Mouse (Mus musculus): Measurements from ENCODE around the gene Fam78b. TPM values are rescaled to one million over a fixed set of nuclear protein-coding genes. Genes with fewer than 3 reads are reported as not detected.

The Fam78b gene
- polyA plus RNA-seq, 1 experiment from 2014 or later, result 0.45 TPM

DNA sequence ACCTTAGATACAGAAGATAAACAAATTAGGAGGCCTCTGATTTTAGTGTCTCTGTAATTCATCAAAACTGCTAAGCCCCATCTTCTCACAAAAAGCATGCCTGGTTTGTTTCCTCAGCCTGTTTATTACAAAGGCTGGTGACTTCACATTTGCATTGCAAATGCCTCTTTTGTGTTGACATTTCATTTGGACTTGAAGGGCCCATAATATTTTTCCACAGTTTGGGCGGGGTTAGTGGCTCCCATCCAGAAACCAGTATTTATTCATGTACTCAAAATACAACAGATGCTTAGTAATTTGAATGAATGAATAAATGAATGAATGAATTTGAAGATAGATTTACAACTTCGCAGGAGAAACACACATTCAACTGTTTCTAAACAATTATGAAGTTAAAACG is 115.5 kb downstream of the Fam78b start:
- WGBS, result 81% methylated on average over 3 of the region's 3 CpGs
- Histone ChIP-seq H3K9me3 (replicated peaks; ENCODE audit: control insufficient read depth, low read length) (no peaks in the 10 kb centered on the region), H3K27ac (ENCODE audit: low read length) (no peak overlapping the region), H3K9ac (ENCODE audit: low read length) (no peak overlapping the region), H3K36me3 (ENCODE audit: control insufficient read depth, insufficient read depth, low read length) (no peaks in the 10 kb centered on the region), H3K27me3 (ENCODE audit: control insufficient read depth, insufficient read depth, low read length) (no peaks in the 10 kb centered on the region), H3K4me1 (ENCODE audit: control insufficient read depth, insufficient read depth, low read length) (no peaks in the 10 kb centered on the region), H3K4me2 (ENCODE audit: low read depth, low read length) (no peak overlapping the region), H3K4me3 (replicated peaks; ENCODE audit: low read length) (no peak overlapping the region)
- ATAC-seq (ENCODE audit: insufficient read depth, low FRiP score), result no peak

DNA sequence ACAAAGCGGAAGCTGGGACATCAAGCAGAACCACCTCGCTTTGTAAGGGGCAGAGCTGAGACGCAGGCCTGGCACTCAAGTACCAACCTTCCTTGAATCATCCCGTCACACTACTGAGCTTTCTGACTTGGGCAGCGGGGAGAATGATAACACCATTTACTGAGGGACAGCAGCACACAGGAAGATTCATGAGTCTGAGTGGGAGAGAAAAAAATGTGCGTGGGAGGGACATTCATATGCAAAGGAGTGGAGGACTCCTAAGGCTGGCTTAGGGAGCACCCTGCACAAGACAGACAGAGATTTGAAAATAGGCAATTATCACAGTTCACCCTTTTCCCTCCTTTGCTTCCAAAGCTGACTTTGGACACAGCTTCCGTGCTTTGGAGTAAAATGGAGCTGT is 117.8 kb downstream of the Fam78b start:
- no peaks in the 10 kb centered on the region for H3K36me3 ChIP-seq (ENCODE audit: control insufficient read depth, insufficient read depth, low read length)
- H3K4me2 ChIP-seq (ENCODE audit: low read depth, low read length), result no peak overlapping the region
- ATAC-seq (ENCODE audit: insufficient read depth, low FRiP score), result no peak
- H3K27me3 ChIP-seq (ENCODE audit: control insufficient read depth, insufficient read depth, low read length), result no peaks in the 10 kb centered on the region
- no peaks in the 10 kb centered on the region for H3K9me3 ChIP-seq (replicated peaks; ENCODE audit: control insufficient read depth, low read length)
- 74% methylated on average over 7 of the region's 7 CpGs for WGBS
- no peak overlapping the region for H3K4me3 ChIP-seq (replicated peaks; ENCODE audit: low read length)
- no peak overlapping the region for H3K27ac ChIP-seq (ENCODE audit: low read length)
- H3K9ac ChIP-seq (ENCODE audit: low read length), result no peak overlapping the region
- H3K4me1 ChIP-seq (ENCODE audit: control insufficient read depth, insufficient read depth, low read length), result no peaks in the 10 kb centered on the region

DNA sequence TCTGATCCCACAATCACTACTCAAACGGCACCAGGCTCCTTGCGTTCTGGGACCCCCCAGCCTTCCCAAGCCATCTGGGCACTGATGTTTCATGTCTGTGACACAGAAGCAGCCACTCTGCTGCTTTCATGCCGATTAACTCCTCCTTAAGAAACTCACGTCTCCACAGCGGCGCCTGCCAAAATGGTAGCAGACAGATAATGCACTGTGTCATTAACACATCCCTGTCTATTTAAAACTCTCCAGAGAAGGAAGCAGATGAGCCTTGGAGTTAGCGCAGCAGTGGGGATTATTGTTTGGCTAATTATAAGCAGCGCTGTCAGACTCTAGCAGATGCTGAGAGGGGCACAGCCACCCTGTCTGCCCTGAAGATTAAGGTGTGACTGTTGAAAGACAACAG is 118.2 kb downstream of the Fam78b start:
- no peak overlapping the region for H3K9ac ChIP-seq (ENCODE audit: low read length)
- no peak for ATAC-seq (ENCODE audit: insufficient read depth, low FRiP score)

DNA sequence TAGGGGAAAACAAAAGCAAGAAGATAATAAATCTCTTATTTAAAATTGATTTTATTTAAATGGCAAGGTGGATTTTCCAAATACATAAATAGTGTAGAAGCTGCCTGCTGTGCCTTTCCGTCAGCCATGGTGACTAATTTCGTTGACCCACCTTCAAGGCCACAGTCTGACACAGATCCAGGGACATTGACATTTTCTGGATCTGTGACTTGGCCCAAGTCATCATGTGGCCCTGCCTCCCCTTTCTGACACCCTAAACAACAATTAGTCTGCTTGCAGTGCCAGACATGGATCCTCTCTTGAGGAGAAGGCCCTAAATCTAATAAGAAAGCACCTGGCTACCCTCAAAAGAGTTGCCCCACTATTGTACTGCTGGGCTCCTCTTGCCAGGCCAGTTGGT is 121.2 kb downstream of the Fam78b start:
- no peaks in the 10 kb centered on the region for H3K27me3 ChIP-seq (ENCODE audit: control insufficient read depth, insufficient read depth, low read length)
- no peak for ATAC-seq (ENCODE audit: insufficient read depth, low FRiP score)
- 77% methylated on average over 2 of the region's 2 CpGs for WGBS
- H3K9me3 ChIP-seq (replicated peaks; ENCODE audit: control insufficient read depth, low read length), result no peaks in the 10 kb centered on the region
- H3K36me3 ChIP-seq (ENCODE audit: control insufficient read depth, insufficient read depth, low read length), result no peaks in the 10 kb centered on the region
- H3K9ac ChIP-seq (ENCODE audit: low read length), result no peak overlapping the region
- no peak overlapping the region for H3K4me2 ChIP-seq (ENCODE audit: low read depth, low read length)
- no peak overlapping the region for H3K4me3 ChIP-seq (replicated peaks; ENCODE audit: low read length)
- no peak overlapping the region for H3K27ac ChIP-seq (ENCODE audit: low read length)
- no peaks in the 10 kb centered on the region for H3K4me1 ChIP-seq (ENCODE audit: control insufficient read depth, insufficient read depth, low read length)

More for the DNA sequence above, 118.2 kb downstream of the Fam78b start:
- no peaks in the 10 kb centered on the region for H3K4me1 ChIP-seq (ENCODE audit: control insufficient read depth, insufficient read depth, low read length)
- no peak overlapping the region for H3K4me3 ChIP-seq (replicated peaks; ENCODE audit: low read length)
- H3K4me2 ChIP-seq (ENCODE audit: low read depth, low read length), result no peak overlapping the region
- no peak overlapping the region for H3K27ac ChIP-seq (ENCODE audit: low read length)
- no peaks in the 10 kb centered on the region for H3K36me3 ChIP-seq (ENCODE audit: control insufficient read depth, insufficient read depth, low read length)
- no peaks in the 10 kb centered on the region for H3K27me3 ChIP-seq (ENCODE audit: control insufficient read depth, insufficient read depth, low read length)
- 68% methylated on average over 8 of the region's 8 CpGs for WGBS
- no peaks in the 10 kb centered on the region for H3K9me3 ChIP-seq (replicated peaks; ENCODE audit: control insufficient read depth, low read length)

DNA sequence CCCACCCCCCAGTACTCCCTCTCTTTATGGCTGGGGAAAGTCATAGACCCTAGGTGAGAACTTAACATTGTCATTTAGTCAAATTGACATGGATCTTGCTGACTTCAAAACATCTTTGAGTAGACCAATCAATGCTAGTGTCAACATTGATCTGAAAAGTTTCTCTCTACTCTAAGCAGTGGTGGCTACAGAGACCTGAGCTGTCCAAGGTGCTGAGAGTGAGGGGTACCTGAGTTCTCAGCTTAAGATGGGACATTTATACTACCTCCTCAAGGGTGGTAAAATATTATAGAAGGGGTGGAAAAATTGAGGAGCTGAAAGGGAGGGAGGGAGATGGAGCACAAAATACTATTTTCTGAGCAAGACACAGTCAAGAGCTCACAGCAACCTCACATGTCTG is 122.3 kb downstream of the Fam78b start:
- Histone ChIP-seq H3K36me3 (ENCODE audit: control insufficient read depth, insufficient read depth, low read length) (no peaks in the 10 kb centered on the region), H3K9ac (ENCODE audit: low read length) (no peak overlapping the region), H3K27ac (ENCODE audit: low read length) (no peak overlapping the region), H3K4me2 (ENCODE audit: low read depth, low read length) (no peak overlapping the region), H3K4me1 (ENCODE audit: control insufficient read depth, insufficient read depth, low read length) (no peaks in the 10 kb centered on the region), H3K4me3 (replicated peaks; ENCODE audit: low read length) (no peak overlapping the region), H3K9me3 (replicated peaks; ENCODE audit: control insufficient read depth, low read length) (no peaks in the 10 kb centered on the region), H3K27me3 (ENCODE audit: control insufficient read depth, insufficient read depth, low read length) (no peaks in the 10 kb centered on the region)
- no peak for ATAC-seq (ENCODE audit: insufficient read depth, low FRiP score)

DNA sequence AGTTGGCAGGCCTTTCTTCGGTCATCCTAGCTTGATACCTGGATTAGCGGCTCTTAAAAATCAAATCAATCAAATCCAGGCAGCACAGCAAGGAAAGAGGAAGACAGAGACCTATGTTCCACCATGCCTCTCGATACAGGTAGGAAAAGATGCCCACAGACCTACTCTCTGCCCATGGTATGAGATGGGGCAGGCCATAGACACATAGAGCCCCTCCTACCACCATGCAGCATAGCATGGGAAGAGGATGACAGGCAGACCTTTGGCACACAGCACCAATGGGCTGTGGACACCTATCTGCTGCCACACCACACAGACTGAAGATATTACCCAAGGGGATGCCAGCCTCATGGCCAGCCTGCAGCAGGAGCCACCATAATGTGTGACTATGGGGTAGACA is 124.7 kb downstream of the Fam78b start:
- no peak for ATAC-seq (ENCODE audit: insufficient read depth, low FRiP score)
- Histone ChIP-seq H3K27ac (ENCODE audit: low read length) (no peak overlapping the region), H3K36me3 (ENCODE audit: control insufficient read depth, insufficient read depth, low read length) (no peaks in the 10 kb centered on the region), H3K9me3 (replicated peaks; ENCODE audit: control insufficient read depth, low read length) (no peaks in the 10 kb centered on the region), H3K27me3 (ENCODE audit: control insufficient read depth, insufficient read depth, low read length) (no peaks in the 10 kb centered on the region), H3K4me1 (ENCODE audit: control insufficient read depth, insufficient read depth, low read length) (no peaks in the 10 kb centered on the region), H3K4me3 (replicated peaks; ENCODE audit: low read length) (no peak overlapping the region), H3K4me2 (ENCODE audit: low read depth, low read length) (no peak overlapping the region), H3K9ac (ENCODE audit: low read length) (no peak overlapping the region)
- WGBS, result 69% methylated on average over 3 of the region's 3 CpGs

DNA sequence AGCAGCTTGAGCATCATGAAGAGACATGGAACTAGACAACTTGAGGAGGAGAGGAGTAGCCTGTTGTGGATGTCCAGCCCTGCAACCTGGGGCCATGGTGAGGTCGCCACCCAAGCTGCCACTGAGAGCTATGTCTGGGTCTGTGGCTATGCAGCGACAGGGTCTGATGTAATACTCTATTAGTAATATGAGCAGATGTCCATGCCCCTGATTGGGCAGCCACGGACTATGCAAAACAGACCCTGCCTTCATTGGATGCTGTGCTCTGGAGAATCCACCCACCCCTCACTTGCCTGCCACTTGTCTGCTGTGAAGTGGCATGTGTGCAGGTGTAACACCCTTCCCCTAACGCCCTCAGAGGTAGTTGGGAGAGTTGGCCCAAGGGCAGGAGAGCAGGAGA is 125.1 kb downstream of the Fam78b start:
- no peaks in the 10 kb centered on the region for H3K36me3 ChIP-seq (ENCODE audit: control insufficient read depth, insufficient read depth, low read length)
- H3K4me3 ChIP-seq (replicated peaks; ENCODE audit: low read length), result no peak overlapping the region
- H3K9ac ChIP-seq (ENCODE audit: low read length), result no peak overlapping the region
- no peak overlapping the region for H3K27ac ChIP-seq (ENCODE audit: low read length)
- no peaks in the 10 kb centered on the region for H3K4me1 ChIP-seq (ENCODE audit: control insufficient read depth, insufficient read depth, low read length)
- no peaks in the 10 kb centered on the region for H3K9me3 ChIP-seq (replicated peaks; ENCODE audit: control insufficient read depth, low read length)
- no peaks in the 10 kb centered on the region for H3K27me3 ChIP-seq (ENCODE audit: control insufficient read depth, insufficient read depth, low read length)
- ATAC-seq (ENCODE audit: insufficient read depth, low FRiP score), result no peak
- WGBS, result 56% methylated on average over 4 of the region's 4 CpGs
- no peak overlapping the region for H3K4me2 ChIP-seq (ENCODE audit: low read depth, low read length)

DNA sequence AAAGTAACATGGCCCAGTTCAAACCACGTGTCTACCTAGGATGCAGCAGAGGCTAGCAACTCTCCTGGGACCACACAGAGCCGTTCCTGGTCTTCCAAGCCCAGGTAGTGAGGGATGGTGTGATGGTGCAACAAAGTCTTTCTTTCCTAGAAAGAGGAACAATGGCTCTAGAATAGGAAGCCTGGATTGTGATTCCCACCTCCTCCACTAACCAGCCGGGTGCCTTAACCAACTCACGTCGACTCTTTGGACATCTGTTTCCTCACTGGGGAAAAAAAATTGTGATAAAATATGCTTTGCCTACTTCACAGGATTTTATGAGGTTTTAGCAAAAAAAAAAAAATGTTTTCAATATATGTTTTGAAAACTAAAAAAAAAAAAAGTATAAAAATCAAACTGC is 134.5 kb downstream of the Fam78b start:
- no peak for ATAC-seq (ENCODE audit: insufficient read depth, low FRiP score)
- Histone ChIP-seq H3K27me3 (ENCODE audit: control insufficient read depth, insufficient read depth, low read length) (no peaks in the 10 kb centered on the region), H3K4me1 (ENCODE audit: control insufficient read depth, insufficient read depth, low read length) (no peaks in the 10 kb centered on the region), H3K9me3 (replicated peaks; ENCODE audit: control insufficient read depth, low read length) (no peaks in the 10 kb centered on the region), H3K9ac (ENCODE audit: low read length) (no peak overlapping the region), H3K36me3 (ENCODE audit: control insufficient read depth, insufficient read depth, low read length) (no peaks in the 10 kb centered on the region), H3K4me3 (replicated peaks; ENCODE audit: low read length) (no peak overlapping the region), H3K27ac (ENCODE audit: low read length) (no peak overlapping the region), H3K4me2 (ENCODE audit: low read depth, low read length) (no peak overlapping the region)
- WGBS, result 82% methylated on average over 5 of the region's 5 CpGs

Measured in stomach, embryonic 16.5 days (tissue).